Mouse (Mus musculus) forebrain, embryonic 13.5 days (tissue): ENCODE data around the gene Hnrnpu. TPM values are rescaled to one million over a fixed set of nuclear protein-coding genes. Genes with fewer than 3 reads are reported as not detected.
"Not testable (repeated sequence)": the region's sequence is repeated elsewhere in the genome, so short reads cannot be mapped to it uniquely, and the experiment has no call there.

ENCODE experiments used
- ATAC-seq: fragments of 200-750 bp; cut with Nextera tagmentation; 2 replicates; pipeline ENCODE4 v1.8.0; 2017
- H3K27ac ChIP-seq: fragments of 300-500 bp; sonication (generic); 2 replicates; pipeline ENCODE4 v1.5.1; 2015; ENCODE audit warnings: inconsistent platforms, mild to moderate bottlenecking, moderate library complexity
- H3K27me3 ChIP-seq: fragments of 300-500 bp; sonication (generic); 2 replicates; pipeline ENCODE4 v1.6.1; 2015; ENCODE audit warnings: mild to moderate bottlenecking, inconsistent platforms
- H3K36me3 ChIP-seq: fragments of 300-500 bp; sonication (generic); 2 replicates; pipeline ENCODE4 v1.6.1; 2015; ENCODE audit warnings: mild to moderate bottlenecking, inconsistent platforms; ENCODE audit not compliant: poor library complexity, severe bottlenecking
- H3K4me1 ChIP-seq: fragments of 300-500 bp; sonication (generic); 2 replicates; pipeline ENCODE4 v1.6.1; 2015; ENCODE audit warnings: inconsistent platforms
- H3K4me2 ChIP-seq: fragments of 300-500 bp; sonication (generic); 2 replicates; pipeline ENCODE4 v1.6.1; 2015; ENCODE audit warnings: inconsistent platforms, mild to moderate bottlenecking, moderate library complexity
- H3K4me3 ChIP-seq: fragments of 300-500 bp; sonication (generic); 2 replicates; pipeline ENCODE4 v1.5.1; 2015; ENCODE audit warnings: mild to moderate bottlenecking, inconsistent platforms
- H3K9ac ChIP-seq: fragments of 300-500 bp; sonication (generic); 2 replicates; pipeline ENCODE4 v1.6.1; 2015; ENCODE audit warnings: mild to moderate bottlenecking, inconsistent platforms
- H3K9me3 ChIP-seq: fragments of 300-500 bp; sonication (generic); replicated peaks from 2 replicates; pipeline ENCODE4 v1.6.1; 2016; ENCODE audit warnings: inconsistent platforms
- WGBS: fragments of 180-500 bp; shearing (Covaris S2); methylation state at CpG from one replicate; pipeline ENCODE4 v1.1.7; 2015; 5-methylcytosine and 5-hydroxymethylcytosine counted together
- polyA plus RNA-seq: library from polyadenylated mRNA; unstranded; fragments of >200 nt; fragmentation: Nextera tagmentation; extraction: Ambion mirVana; gene quantifications from 2 replicates; pipeline ENCODE4 v1.2.1, GENCODE M21; 2015

The Hnrnpu gene
- polyA plus RNA-seq, 1 experiment from 2014 or later = 374 TPM

DNA sequence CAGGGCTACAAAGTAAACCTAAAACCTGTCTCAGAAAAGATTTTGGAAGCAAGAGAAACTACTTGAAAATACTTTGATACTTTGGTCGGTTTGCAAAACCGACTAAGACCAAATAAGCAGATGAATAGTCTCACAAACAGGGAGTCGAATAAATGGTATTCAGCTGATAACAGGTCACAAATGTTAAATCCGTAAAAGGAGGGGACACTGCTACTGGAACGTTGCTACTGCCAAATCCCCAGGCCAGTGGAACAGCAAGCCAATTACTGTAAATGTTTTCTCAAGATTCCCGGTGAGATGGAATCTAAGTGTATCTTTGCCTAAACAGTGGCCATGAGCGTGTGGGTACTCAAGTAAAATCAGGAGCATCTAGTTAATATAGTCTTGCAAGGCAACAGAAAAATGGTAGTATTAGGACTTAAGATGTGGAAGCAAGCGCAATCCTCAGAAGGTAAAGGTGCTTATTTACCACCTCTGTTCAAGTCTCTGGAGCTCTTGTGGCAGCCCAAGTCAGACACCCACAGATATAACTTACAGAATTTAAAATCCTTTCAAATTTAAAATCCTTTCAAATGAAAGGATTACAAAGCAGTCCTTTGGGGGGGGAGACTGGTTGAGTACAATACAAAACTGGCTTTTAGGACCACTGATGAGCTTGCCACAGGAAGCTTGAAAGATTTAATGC lies 17.4 kb downstream of the Hnrnpu start:
- H3K36me3 ChIP-seq = peaks cover 38% of the 10 kb centered on the region
- H3K9me3 ChIP-seq = no peaks in the 10 kb centered on the region
- peak overlapping the region; percentile 100 for H3K27ac ChIP-seq
- H3K9ac ChIP-seq = peak overlapping the region; percentile 92
- H3K4me3 ChIP-seq = peak overlapping the region; percentile 67
- WGBS = 19% methylated on average over 8 of the region's 8 CpGs
- no peak for ATAC-seq
- H3K4me1 ChIP-seq = peaks cover 30% of the 10 kb centered on the region
- no peaks in the 10 kb centered on the region for H3K27me3 ChIP-seq
- peak overlapping the region; percentile 88 for H3K4me2 ChIP-seq

DNA sequence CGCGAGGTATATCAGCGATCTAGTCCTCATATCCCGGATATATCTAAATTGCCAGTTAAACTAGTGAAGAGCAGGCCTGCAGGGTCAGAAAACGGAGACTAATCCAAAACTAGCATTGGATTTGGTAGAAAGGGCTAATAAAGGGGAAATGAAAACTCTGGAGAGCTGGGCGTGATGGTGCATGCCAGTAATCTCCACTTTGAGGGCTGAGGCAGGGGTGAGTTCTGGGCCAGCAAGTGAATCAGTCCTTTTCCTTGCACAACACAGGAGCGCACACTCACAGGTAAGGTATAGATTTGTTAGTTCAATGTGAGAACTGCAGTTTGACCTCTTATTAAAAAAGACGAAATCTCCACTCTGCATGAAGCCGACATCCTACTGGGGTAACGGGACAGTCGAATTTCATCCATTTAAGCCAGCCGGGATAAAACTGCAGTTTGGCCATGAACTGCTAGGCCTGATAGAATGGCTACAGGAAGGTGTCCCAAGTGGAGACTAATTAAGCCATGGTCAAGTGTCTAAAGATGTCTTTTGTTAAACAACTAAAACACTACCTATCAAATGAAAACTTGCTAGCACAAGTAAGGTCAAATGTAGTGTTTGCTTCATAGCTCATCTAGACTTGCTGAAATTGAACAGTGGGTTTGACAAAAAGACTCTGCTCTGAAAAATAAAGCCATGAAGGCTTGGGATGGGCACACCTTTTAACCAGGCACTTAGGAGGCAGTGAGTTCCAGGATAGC lies 18.1 kb downstream of the Hnrnpu start:
- Histone ChIP-seq H3K9ac (peak overlapping the region; percentile 92), H3K36me3 (peaks cover 31% of the 10 kb centered on the region), H3K4me2 (peak overlapping the region; percentile 88), H3K27ac (peak overlapping the region; percentile 100), H3K9me3 (no peaks in the 10 kb centered on the region), H3K4me3 (peak overlapping the region; percentile 67), H3K27me3 (no peaks in the 10 kb centered on the region), H3K4me1 (peaks cover 30% of the 10 kb centered on the region)
- WGBS = under 1% methylated on average over 12 of the region's 12 CpGs
- peak; percentile 34 for ATAC-seq

DNA sequence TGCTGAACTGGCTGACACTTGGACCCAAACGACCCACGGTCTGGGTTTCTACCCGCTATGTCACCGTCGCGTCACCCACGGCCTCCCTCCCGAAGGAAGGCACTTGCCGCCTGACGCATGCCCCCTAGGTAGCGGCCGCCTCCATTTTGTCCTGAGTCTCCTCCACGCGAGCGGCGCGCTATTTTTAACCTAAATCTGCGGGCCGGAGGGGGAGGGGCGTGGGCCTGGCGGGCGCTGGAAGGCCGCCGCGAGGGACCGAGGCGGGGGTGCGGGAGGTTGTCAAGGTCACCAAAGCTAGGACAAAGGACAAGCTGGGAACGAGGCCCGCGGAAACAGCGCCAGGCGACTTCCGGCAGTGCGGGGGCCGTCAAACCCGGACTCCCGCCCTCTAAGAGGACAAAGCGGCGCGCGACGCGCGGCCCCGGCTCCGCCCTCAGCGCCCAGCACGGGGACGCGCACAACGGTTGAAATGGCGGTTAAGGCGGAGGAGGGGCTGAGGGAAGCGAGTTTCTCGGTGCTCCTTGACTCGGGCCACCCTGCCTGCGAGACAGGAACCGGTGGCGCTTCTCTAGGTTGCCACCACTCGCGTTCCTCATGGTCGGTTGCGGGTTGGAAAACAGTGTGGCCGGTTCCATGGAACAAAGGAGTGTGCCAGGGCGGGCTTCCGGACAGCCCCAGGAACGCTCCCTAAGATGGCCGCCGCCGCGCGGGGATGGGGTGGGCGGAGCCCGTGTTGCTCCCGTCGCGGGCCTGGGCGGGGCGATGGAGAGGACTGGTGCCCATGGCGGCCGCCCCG lies 19.0 kb downstream of the Hnrnpu start, which contains the start of gene Cox20:
Cox20 (plus strand) TSS at position 742 of the 796 bp plus-strand sequence.
- Histone ChIP-seq H3K27ac (peak within 1 kb of the TSS; percentile 100), H3K9ac (peak within 1 kb of the TSS; percentile 92), H3K36me3 (peaks cover 26% of the 10 kb centered on the region), H3K27me3 (no peaks in the 10 kb centered on the region), H3K9me3 (no peaks in the 10 kb centered on the region), H3K4me3 (peak within 1 kb of the TSS; percentile 67), H3K4me2 (peak within 1 kb of the TSS; percentile 88), H3K4me1 (peaks cover 30% of the 10 kb centered on the region)
- WGBS = 0% methylated on average over 71 of the region's 83 CpGs
- peak; percentile 95 for ATAC-seq

DNA sequence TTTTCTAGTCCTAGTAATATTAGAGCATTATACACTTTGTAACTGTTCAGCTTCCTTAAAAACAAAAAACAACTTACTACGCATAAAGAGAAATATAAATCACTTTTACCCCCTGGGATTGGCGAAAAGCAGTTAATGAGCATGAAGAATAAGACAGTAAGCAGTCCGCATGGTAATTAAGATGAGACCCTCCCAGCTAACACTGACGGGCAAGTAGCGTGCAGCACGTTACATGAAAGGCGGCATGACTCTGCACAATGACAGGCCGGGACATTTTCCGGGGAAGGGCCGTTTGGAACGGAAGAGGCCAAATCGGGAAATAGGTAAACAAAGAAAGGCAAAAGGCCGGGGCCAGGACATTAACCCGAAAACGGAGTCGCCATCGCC lies 19.6 kb downstream of the Hnrnpu start:
- Histone ChIP-seq H3K4me1 (peaks cover 30% of the 10 kb centered on the region), H3K36me3 (peaks cover 20% of the 10 kb centered on the region), H3K9me3 (no peaks in the 10 kb centered on the region), H3K4me3 (peak overlapping the region; percentile 67), H3K9ac (peak overlapping the region; percentile 92), H3K27ac (peak overlapping the region; percentile 100), H3K4me2 (peak overlapping the region; percentile 88), H3K27me3 (no peaks in the 10 kb centered on the region)
- WGBS = under 1% methylated on average over 17 of the region's 17 CpGs
- peak; percentile 80 for ATAC-seq

DNA sequence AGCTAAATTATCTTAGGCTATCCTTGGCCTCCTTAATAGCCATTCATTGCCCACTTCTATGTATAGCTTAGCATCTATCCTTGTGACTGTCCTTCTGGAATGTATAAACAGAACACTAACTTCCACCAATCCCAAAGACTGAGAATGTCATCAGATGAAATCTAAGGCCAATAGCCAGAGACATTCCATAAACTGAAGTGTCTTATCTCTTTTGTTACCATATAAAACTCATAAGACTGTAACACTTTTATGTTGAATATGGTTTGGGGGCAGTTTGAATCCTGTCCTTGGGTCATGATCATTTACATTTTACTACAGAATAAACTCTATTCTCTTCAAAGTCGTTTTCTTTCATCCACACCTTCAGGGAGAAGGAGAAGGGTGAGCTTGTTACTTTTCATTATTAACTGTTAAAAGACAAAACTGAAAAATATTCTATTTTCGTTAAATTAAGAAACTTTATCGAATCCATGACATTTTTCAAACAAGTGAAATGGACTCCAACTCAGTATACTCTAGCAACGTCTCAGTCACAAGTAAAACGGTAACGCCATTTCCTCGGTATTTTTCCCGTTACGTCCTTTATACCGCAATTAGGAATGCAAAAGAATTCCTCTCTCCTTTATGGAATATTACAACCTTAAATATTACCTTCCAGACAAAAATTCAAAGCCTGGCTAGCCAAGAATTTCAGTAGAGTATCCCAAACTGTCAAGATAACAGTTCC lies 20.2 kb downstream of the Hnrnpu start:
- Histone ChIP-seq H3K9ac (peak overlapping the region; percentile 92), H3K36me3 (peaks cover 15% of the 10 kb centered on the region), H3K9me3 (no peaks in the 10 kb centered on the region), H3K4me2 (peak overlapping the region; percentile 88), H3K4me3 (peak overlapping the region; percentile 67), H3K27ac (peak overlapping the region; percentile 100), H3K4me1 (peaks cover 30% of the 10 kb centered on the region), H3K27me3 (no peaks in the 10 kb centered on the region)
- ATAC-seq = no peak
- 44% methylated on average over 10 of the region's 10 CpGs for WGBS

DNA sequence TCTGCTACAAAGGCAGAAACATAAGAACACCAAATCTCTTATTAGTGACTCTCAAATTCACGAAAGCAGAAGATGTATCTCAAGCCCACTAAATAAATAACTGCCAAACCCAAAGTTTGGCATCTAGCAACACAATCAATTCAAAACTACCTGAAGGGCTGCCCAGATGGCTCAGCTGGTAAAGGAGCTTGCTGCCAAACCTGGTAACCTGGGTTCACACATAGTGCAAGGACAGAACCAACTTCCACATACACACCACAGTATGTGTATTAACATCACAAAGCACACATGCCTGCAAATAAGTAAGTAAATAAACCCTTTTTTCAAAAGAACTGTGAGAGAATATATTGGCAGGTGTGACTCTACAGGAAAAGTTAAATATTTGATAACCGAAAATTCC lies 23.4 kb downstream of the Hnrnpu start:
- Histone ChIP-seq H3K36me3 (no peaks in the 10 kb centered on the region), H3K27me3 (no peaks in the 10 kb centered on the region), H3K4me3 (no peak overlapping the region), H3K9ac (no peak overlapping the region), H3K27ac (no peak overlapping the region), H3K4me2 (no peak overlapping the region), H3K4me1 (peaks cover 9% of the 10 kb centered on the region), H3K9me3 (no peaks in the 10 kb centered on the region)
- ATAC-seq = no peak
- WGBS = 95% methylated on average over 2 of the region's 2 CpGs

DNA sequence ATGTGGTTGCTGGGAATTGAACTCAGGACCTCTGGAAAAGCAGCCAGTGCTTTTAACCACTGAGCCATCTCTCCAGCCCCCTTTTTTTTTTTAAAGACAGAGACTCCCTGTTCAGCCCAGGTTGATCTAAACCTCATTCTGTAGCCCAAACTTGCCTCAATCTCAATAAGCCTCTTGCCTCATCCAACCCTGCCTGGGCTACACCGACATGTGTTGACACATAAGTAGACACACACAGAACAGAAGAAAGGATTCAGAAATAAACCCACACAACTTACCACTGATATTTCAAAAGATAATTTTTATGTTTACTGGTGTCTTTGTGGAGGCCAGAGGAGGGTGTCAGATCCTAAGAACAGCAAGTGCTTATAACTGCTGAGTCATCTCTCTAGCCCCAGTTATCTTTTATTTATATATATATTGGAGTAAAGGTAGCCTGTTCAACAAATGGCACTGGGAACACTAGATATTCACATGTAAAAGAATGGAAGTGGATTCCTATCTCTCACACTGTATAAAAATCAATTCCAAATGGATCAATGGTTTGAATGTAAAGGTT lies 24.5 kb downstream of the Hnrnpu start:
- 93% methylated on average over 1 of the region's 1 CpGs for WGBS
- peaks cover 9% of the 10 kb centered on the region for H3K4me1 ChIP-seq
- H3K9ac ChIP-seq = no peak overlapping the region
- no peak overlapping the region for H3K4me2 ChIP-seq
- no peaks in the 10 kb centered on the region for H3K27me3 ChIP-seq
- no peak for ATAC-seq
- no peak overlapping the region for H3K4me3 ChIP-seq
- H3K27ac ChIP-seq = no peak overlapping the region
- no peaks in the 10 kb centered on the region for H3K9me3 ChIP-seq
- H3K36me3 ChIP-seq = no peaks in the 10 kb centered on the region

DNA sequence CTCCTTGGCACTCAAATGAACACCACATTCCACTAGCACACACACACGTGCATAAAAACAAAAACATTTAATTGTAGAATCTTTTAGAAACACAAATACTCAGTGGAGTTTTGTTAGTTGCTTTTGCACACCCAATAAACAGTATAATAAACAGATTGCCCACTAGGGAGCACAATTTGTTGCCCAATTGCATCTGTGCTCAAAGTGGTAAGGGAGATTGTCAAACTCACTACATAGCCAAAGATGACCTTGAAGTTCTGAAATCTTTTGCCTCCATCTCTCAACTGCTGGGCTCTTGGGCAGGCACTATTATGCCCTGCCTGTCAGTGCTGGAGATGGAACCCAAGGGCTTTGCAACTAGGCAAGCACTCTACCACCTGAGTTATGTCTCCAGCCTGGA lies 27.5 kb downstream of the Hnrnpu start:
- Histone ChIP-seq H3K27ac (no peak overlapping the region), H3K36me3 (no peaks in the 10 kb centered on the region), H3K27me3 (no peaks in the 10 kb centered on the region), H3K4me3 (no peak overlapping the region), H3K4me2 (no peak overlapping the region), H3K9me3 (no peaks in the 10 kb centered on the region), H3K9ac (no peak overlapping the region), H3K4me1 (no peaks in the 10 kb centered on the region)
- no peak for ATAC-seq
- 63% methylated on average over 1 of the region's 1 CpGs for WGBS

DNA sequence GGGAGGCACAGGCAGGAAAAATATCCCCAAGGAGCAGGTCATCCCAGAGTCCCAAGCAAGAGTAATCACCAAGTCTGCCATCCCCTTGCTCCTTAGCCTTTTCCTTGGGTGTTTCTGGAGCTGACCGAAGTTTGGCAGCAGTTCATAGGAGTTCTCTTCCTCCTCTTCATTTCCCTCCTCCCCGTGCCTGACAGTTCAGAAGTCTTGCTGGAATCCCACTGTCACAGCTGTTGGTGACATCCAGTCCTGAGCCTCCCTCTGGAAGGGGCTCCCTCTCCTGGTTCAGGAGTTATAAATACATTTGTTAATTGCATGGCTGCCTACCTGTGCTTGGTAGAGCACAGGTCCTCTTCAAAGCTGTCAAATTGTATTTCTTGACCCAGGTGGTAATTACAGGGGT lies 28.1 kb downstream of the Hnrnpu start:
- H3K4me1 ChIP-seq = no peaks in the 10 kb centered on the region
- H3K27me3 ChIP-seq = no peaks in the 10 kb centered on the region
- no peak overlapping the region for H3K27ac ChIP-seq
- ATAC-seq = no peak
- H3K9ac ChIP-seq = no peak overlapping the region
- no peaks in the 10 kb centered on the region for H3K9me3 ChIP-seq
- H3K36me3 ChIP-seq = no peaks in the 10 kb centered on the region
- H3K4me3 ChIP-seq = no peak overlapping the region
- 83% methylated on average over 2 of the region's 2 CpGs for WGBS
- no peak overlapping the region for H3K4me2 ChIP-seq

DNA sequence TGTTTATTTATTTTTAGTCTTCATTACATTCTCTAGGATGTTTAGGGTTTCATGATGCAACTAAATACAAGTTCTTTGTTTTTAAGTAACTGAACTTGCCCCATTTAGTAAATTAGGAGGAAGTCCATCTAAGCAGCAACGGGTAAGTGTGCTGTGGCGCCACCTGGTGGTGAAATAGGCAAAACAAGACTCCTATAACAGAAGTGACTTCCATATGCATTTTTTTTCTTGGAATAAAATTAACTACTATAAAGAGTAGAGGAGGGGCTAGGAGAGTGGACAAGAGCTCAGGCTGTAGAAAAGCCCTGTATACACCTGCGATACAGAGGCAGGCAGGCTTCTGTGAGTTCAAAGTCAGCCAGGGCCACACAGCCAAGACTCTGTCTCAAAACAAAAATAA lies 34.2 kb downstream of the Hnrnpu start:
- 21% methylated on average over 3 of the region's 3 CpGs for WGBS
- Histone ChIP-seq H3K9me3 (peaks cover 11% of the 10 kb centered on the region), H3K4me2 (no peak overlapping the region), H3K36me3 (no peaks in the 10 kb centered on the region), H3K9ac (no peak overlapping the region), H3K4me1 (no peaks in the 10 kb centered on the region), H3K27ac (no peak overlapping the region), H3K4me3 (no peak overlapping the region), H3K27me3 (no peaks in the 10 kb centered on the region)
- peak; percentile 51; the same call in 1 of the 2 replicates for ATAC-seq

DNA sequence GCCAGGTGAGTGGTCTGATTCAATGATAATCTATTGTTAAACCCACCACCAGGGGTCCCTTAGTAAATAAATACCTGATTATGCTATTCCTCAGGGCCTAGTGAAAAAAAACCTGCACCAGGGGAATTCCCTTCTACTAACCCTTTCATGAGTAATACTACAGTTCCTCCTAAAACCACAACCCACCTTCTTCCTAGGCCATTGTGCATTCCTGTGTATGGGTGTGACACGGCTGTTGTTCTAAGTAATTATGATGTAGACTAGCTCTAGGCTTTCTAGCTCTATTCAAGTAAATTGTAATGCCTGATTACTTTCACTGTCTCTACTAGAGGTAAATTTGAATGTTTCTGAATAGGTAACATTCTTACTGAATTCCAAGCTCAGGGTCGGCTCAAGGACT lies 36.3 kb downstream of the Hnrnpu start:
- not testable (repeated sequence) for H3K4me3 ChIP-seq, ATAC-seq
- WGBS = 89% methylated on average over 2 of the region's 2 CpGs

More for the DNA sequence above, 36.3 kb downstream of the Hnrnpu start:
- H3K27ac ChIP-seq, H3K27me3 ChIP-seq, H3K4me2 ChIP-seq, H3K4me1 ChIP-seq, H3K36me3 ChIP-seq, H3K9ac ChIP-seq: not testable (repeated sequence)
- H3K9me3 ChIP-seq = peaks cover 11% of the 10 kb centered on the region
